Mouse (Mus musculus) adrenal gland, adult 2 months (tissue): ENCODE results near the gene Vmn1r33. TPM values are rescaled to one million over a fixed set of nuclear protein-coding genes. Genes with fewer than 3 reads are reported as not detected.
"Not testable (repeated sequence)": the region's sequence is repeated elsewhere in the genome, so short reads cannot be mapped to it uniquely, and the experiment has no call there.

Experiments
- DNase-seq: peaks from one replicate; pipeline ENCODE4 v3.0.0; 2021
- long read RNA-seq: library from polyadenylated mRNA; stranded (forward); transcript quantifications from one replicate; pipeline ENCODE4 v2.0.0, GENCODE M21; 2021
- polyA plus RNA-seq: library from polyadenylated mRNA; depleted of rRNA; stranded (reverse); fragments of >200 nt; gene quantifications from 2 replicates; pipeline ENCODE4 v1.2.3, GENCODE M21; 2012; rRNA removed
- total RNA-seq, 2 experiments: library from RNA; stranded (reverse); gene quantifications; 2 replicates each; pipeline ENCODE4 v1.2.3; 2021

Vmn1r33 gene
- not detected for total RNA-seq
- polyA plus RNA-seq: not detected in 2 replicates
- long read RNA-seq: 0 reads

DNA sequence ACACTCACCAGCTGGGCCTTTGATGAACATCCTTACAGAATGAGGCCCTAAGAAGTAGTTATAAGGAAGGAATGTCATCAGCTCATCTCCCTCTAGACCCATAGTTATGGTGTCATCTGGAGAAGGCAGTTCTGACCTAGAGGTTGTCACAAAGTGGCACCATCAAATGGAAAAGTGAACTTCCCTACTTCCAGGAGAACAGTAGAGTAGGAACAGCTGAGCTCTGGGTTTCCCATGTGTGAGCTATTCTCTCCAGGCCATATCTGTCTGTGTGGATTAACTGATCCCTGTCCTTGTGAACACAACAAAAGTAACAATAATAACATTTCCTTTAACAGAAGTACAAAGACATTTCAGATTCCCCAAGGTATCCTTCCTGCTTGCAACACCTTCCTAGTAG, at the start of gene Vmn1r33:
TSS of gene Vmn1r33 (minus strand) at position 101 of the 400 bp plus-strand sequence.
- DNase-seq: not testable (repeated sequence)

GRCm38 (mm10) chr6:66643779-66644178, 25.7 kb upstream of the Vmn1r33 start, which contains the start of gene Vmn1r34:
Gene Vmn1r34 (minus strand): TSS chr6:66643879.
- no peak for DNase-seq

- DNase-seq: no peak
Measured at GRCm38 (mm10) chr6:66595804-66596203, 22.3 kb downstream of the Vmn1r33 start.

Other genes with a start within 250 kb of the Vmn1r33 start
- 1 to 10 TPM; 4.4 to 5.0 TPM for gene Mad2l1, start 82.9 kb downstream of the Vmn1r33 start, total RNA-seq
- 0.64 and 0.74 TPM in 2 replicates for gene Mad2l1, start 82.9 kb downstream of the Vmn1r33 start, polyA plus RNA-seq
- gene Vmn1r32, start 58.2 kb downstream of the Vmn1r33 start, total RNA-seq: not detected
- not detected in 2 replicates for gene Vmn1r32, start 58.2 kb downstream of the Vmn1r33 start, polyA plus RNA-seq
- not detected for gene Vmn1r34, start 25.6 kb upstream of the Vmn1r33 start, total RNA-seq
- not detected in 2 replicates for gene Vmn1r34, start 25.6 kb upstream of the Vmn1r33 start, polyA plus RNA-seq
- gene Vmn1r35, start 67.6 kb upstream of the Vmn1r33 start, total RNA-seq: not detected
- not detected in 2 replicates for gene Vmn1r35, start 67.6 kb upstream of the Vmn1r33 start, polyA plus RNA-seq
- not detected for gene Vmn1r36, start 100.9 kb upstream of the Vmn1r33 start, total RNA-seq
- gene Vmn1r36, start 100.9 kb upstream of the Vmn1r33 start, polyA plus RNA-seq: not detected in 2 replicates
- not detected for gene Vmn1r37, start 111.1 kb upstream of the Vmn1r33 start, total RNA-seq
- not detected in 2 replicates for gene Vmn1r37, start 111.1 kb upstream of the Vmn1r33 start, polyA plus RNA-seq
- not detected for gene Vmn1r38, start 164.3 kb upstream of the Vmn1r33 start, total RNA-seq
- gene Vmn1r38, start 164.3 kb upstream of the Vmn1r33 start, polyA plus RNA-seq: not detected in 2 replicates
- not detected for gene Vmn1r39, start 192.3 kb upstream of the Vmn1r33 start, total RNA-seq
- gene Vmn1r39, start 192.3 kb upstream of the Vmn1r33 start, polyA plus RNA-seq: not detected in 2 replicates